Mouse (Mus musculus): ENCODE data around the gene Retreg3. TPM values are rescaled to one million over a fixed set of nuclear protein-coding genes. Genes with fewer than 3 reads are reported as not detected.
A peak's percentile ranks its signal among the peaks of the same experiment; 100 is the strongest.

The Retreg3 gene
- polyA plus RNA-seq, 1 experiment from 2014 or later, result 11.1 TPM

- ATAC-seq (replicated peaks; ENCODE audit: low FRiP score) (no peak), DNase-seq (ENCODE audit: low spot score) (no peak)
- H3K9me3 ChIP-seq (ENCODE audit: control insufficient read depth, low read length), result no peaks in the 10 kb centered on the region
- 78% methylated on average over 8 of the region's 8 CpGs for WGBS
- H3K27me3 ChIP-seq (ENCODE audit: control insufficient read depth, insufficient read depth, low read length), result no peaks in the 10 kb centered on the region
- H3K27ac ChIP-seq (ENCODE audit: low read depth, low read length), result no peak overlapping the region
- no peak overlapping the region for H3K4me3 ChIP-seq (ENCODE audit: low read depth, low read length)
- H3K4me1 ChIP-seq (replicated peaks; ENCODE audit: control insufficient read depth, insufficient read depth, low read length), result peaks cover 12% of the 10 kb centered on the region; the same call in 1 of the 2 replicates
- no peak overlapping the region for H3K9ac ChIP-seq (ENCODE audit: low read length)
- no peak overlapping the region for H3K4me2 ChIP-seq (ENCODE audit: low read depth, low read length, severe bottlenecking)
- H3K36me3 ChIP-seq (ENCODE audit: control insufficient read depth, insufficient read depth, low read length), result no peaks in the 10 kb centered on the region
These were observed 21.4 kb upstream of the Retreg3 start for GRCm38 (mm10) chr11:101141088-101141487.

- H3K9ac ChIP-seq (ENCODE audit: low read length), result peak overlapping the region; percentile 39
- DNase-seq (ENCODE audit: low spot score) (peak; percentile 68), ATAC-seq (replicated peaks; ENCODE audit: low FRiP score) (0 out of 2 replicates have a peak, but pooled peaks have one; percentile 46)
- H3K9me3 ChIP-seq (ENCODE audit: control insufficient read depth, low read length), result no peaks in the 10 kb centered on the region
- 41% methylated on average over 27 of the region's 27 CpGs for WGBS
- H3K4me2 ChIP-seq (ENCODE audit: low read depth, low read length, severe bottlenecking), result peak overlapping the region; percentile 45
- peak overlapping the region; percentile 17 for H3K4me3 ChIP-seq (ENCODE audit: low read depth, low read length)
- no peaks in the 10 kb centered on the region for H3K27me3 ChIP-seq (ENCODE audit: control insufficient read depth, insufficient read depth, low read length)
- peaks cover 12% of the 10 kb centered on the region; the same call in 1 of the 2 replicates for H3K4me1 ChIP-seq (replicated peaks; ENCODE audit: control insufficient read depth, insufficient read depth, low read length)
- no peaks in the 10 kb centered on the region for H3K36me3 ChIP-seq (ENCODE audit: control insufficient read depth, insufficient read depth, low read length)
- H3K27ac ChIP-seq (ENCODE audit: low read depth, low read length), result peak overlapping the region; percentile 60
These were observed 20.6 kb upstream of the Retreg3 start for GRCm38 (mm10) chr11:101140164-101140819.

DNA sequence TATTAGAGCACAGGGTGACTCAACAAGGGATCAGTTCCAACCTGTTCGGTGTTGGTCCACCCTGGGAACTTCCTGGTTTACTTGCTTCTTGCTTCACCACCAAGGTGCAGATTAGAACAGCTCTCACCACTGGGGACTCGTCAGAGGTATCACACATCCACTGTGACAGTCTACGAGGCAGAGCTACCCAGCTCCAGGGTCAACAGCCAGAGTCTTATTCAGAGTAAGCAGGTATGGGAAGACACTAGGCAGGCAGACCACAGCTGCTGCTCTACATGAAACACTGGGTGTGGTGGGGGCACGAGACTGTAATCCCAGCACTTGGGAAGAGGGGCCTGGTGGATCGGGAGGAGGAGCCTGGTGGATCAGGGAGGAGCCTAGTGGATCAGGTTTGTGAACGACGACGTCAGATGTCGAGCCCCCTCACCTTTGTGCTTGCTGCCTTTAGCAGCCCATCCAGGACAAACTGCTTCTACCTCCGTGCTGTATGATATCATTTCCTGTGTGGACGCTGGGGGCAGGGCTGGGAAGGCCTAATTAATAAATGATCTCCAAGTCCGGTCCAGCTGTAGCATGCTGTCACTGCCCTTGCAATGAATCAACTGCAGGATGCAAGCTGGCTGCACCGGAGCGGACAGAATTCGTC lies 19.0 kb upstream of the Retreg3 start:
- WGBS, result 21% methylated on average over 15 of the region's 15 CpGs
- H3K9ac ChIP-seq (ENCODE audit: low read length), result no peak overlapping the region; the same call in 1 of the 2 replicates
- ATAC-seq (replicated peaks; ENCODE audit: low FRiP score), result peak; percentile 46

GRCm38 (mm10) chr11:101137000-101137399 lies 17.3 kb upstream of the Retreg3 start:
- H3K27me3 ChIP-seq (ENCODE audit: control insufficient read depth, insufficient read depth, low read length), result no peaks in the 10 kb centered on the region
- no peak overlapping the region for H3K4me3 ChIP-seq (ENCODE audit: low read depth, low read length)
- ATAC-seq (replicated peaks; ENCODE audit: low FRiP score) (no peak), DNase-seq (ENCODE audit: low spot score) (no peak)
- H3K27ac ChIP-seq (ENCODE audit: low read depth, low read length), result no peak overlapping the region
- no peak overlapping the region for H3K4me2 ChIP-seq (ENCODE audit: low read depth, low read length, severe bottlenecking)
- H3K36me3 ChIP-seq (ENCODE audit: control insufficient read depth, insufficient read depth, low read length), result no peaks in the 10 kb centered on the region
- no peak overlapping the region for H3K9ac ChIP-seq (ENCODE audit: low read length)
- H3K9me3 ChIP-seq (ENCODE audit: control insufficient read depth, low read length), result no peaks in the 10 kb centered on the region
- WGBS, result 81% methylated on average over 7 of the region's 7 CpGs
- H3K4me1 ChIP-seq (replicated peaks; ENCODE audit: control insufficient read depth, insufficient read depth, low read length), result peaks cover 7% of the 10 kb centered on the region; the same call in 1 of the 2 replicates

More for the DNA sequence above, 19.0 kb upstream of the Retreg3 start:
- Histone ChIP-seq H3K9me3 (ENCODE audit: control insufficient read depth, low read length) (no peaks in the 10 kb centered on the region), H3K36me3 (ENCODE audit: control insufficient read depth, insufficient read depth, low read length) (no peaks in the 10 kb centered on the region), H3K4me2 (ENCODE audit: low read depth, low read length, severe bottlenecking) (peak overlapping the region; percentile 35; the same call in 1 of the 2 replicates), H3K27ac (ENCODE audit: low read depth, low read length) (no peak overlapping the region), H3K4me1 (replicated peaks; ENCODE audit: control insufficient read depth, insufficient read depth, low read length) (peaks cover 9% of the 10 kb centered on the region; the same call in 1 of the 2 replicates), H3K27me3 (ENCODE audit: control insufficient read depth, insufficient read depth, low read length) (no peaks in the 10 kb centered on the region), H3K4me3 (ENCODE audit: low read depth, low read length) (no peak overlapping the region)
- peak; percentile 70 for DNase-seq (ENCODE audit: low spot score)

DNA sequence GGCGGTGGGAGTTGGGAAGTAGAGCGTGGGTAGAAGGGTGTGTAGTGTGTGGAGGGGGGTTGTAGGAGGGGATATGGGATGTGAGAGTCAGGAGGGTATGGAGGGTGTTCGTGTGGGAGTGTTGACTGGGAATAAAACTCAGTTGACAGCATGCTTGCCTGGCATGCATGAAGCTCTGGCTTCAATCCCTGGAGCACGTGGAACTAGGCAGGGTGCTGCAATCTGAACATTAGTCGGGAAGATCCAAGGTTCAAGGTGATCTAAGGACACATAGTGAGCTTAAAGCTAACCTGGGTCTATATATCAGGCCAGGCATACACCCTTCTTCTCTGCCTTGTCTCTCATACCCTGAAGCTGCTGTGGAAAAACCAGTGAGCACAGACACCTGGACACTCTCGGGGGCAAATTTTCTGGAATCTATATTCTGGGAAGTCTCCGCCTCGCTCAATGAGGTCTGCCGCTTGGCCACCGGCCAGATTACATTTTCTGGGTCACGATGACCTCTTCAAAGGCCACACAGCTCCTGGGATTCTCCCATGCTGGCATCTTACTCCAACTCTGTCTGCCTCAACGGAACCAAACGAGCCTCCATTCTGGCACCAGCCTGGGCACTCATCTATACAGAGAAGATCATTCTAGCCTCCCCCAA lies 14.6 kb upstream of the Retreg3 start:
- no peak overlapping the region for H3K4me3 ChIP-seq (ENCODE audit: low read depth, low read length)
- H3K4me1 ChIP-seq (replicated peaks; ENCODE audit: control insufficient read depth, insufficient read depth, low read length), result peaks cover 2% of the 10 kb centered on the region; the same call in 1 of the 2 replicates
- DNase-seq (ENCODE audit: low spot score), result peak; percentile 32
- peaks cover 2% of the 10 kb centered on the region; the same call in 1 of the 2 replicates for H3K9me3 ChIP-seq (ENCODE audit: control insufficient read depth, low read length)
- no peaks in the 10 kb centered on the region for H3K36me3 ChIP-seq (ENCODE audit: control insufficient read depth, insufficient read depth, low read length)
- no peak overlapping the region for H3K9ac ChIP-seq (ENCODE audit: low read length)
- H3K27me3 ChIP-seq (ENCODE audit: control insufficient read depth, insufficient read depth, low read length), result no peaks in the 10 kb centered on the region
- WGBS, result 84% methylated on average over 13 of the region's 13 CpGs
- ATAC-seq (replicated peaks; ENCODE audit: low FRiP score), result no peak
- H3K27ac ChIP-seq (ENCODE audit: low read depth, low read length), result no peak overlapping the region
- H3K4me2 ChIP-seq (ENCODE audit: low read depth, low read length, severe bottlenecking), result no peak overlapping the region

GRCm38 (mm10) chr11:101133037-101133436 lies 13.3 kb upstream of the Retreg3 start:
- Histone ChIP-seq H3K9ac (ENCODE audit: low read length) (no peak overlapping the region), H3K36me3 (ENCODE audit: control insufficient read depth, insufficient read depth, low read length) (no peaks in the 10 kb centered on the region), H3K4me3 (ENCODE audit: low read depth, low read length) (no peak overlapping the region), H3K4me1 (replicated peaks; ENCODE audit: control insufficient read depth, insufficient read depth, low read length) (no peaks in the 10 kb centered on the region), H3K27me3 (ENCODE audit: control insufficient read depth, insufficient read depth, low read length) (no peaks in the 10 kb centered on the region), H3K4me2 (ENCODE audit: low read depth, low read length, severe bottlenecking) (no peak overlapping the region), H3K9me3 (ENCODE audit: control insufficient read depth, low read length) (peaks cover 2% of the 10 kb centered on the region; the same call in 1 of the 2 replicates), H3K27ac (ENCODE audit: low read depth, low read length) (no peak overlapping the region)
- DNase-seq (ENCODE audit: low spot score), result peak; percentile 41
- 86% methylated on average over 12 of the region's 12 CpGs for WGBS
- no peak for ATAC-seq (replicated peaks; ENCODE audit: low FRiP score)

GRCm38 (mm10) chr11:101131701-101132100 lies 12.0 kb upstream of the Retreg3 start:
- ATAC-seq (replicated peaks; ENCODE audit: low FRiP score), result no peak
- peaks cover 3% of the 10 kb centered on the region for H3K36me3 ChIP-seq (ENCODE audit: control insufficient read depth, insufficient read depth, low read length)
- H3K27ac ChIP-seq (ENCODE audit: low read depth, low read length), result no peak overlapping the region
- no peaks in the 10 kb centered on the region for H3K27me3 ChIP-seq (ENCODE audit: control insufficient read depth, insufficient read depth, low read length)
- H3K4me2 ChIP-seq (ENCODE audit: low read depth, low read length, severe bottlenecking), result no peak overlapping the region
- DNase-seq (ENCODE audit: low spot score), result peak; percentile 69
- H3K4me3 ChIP-seq (ENCODE audit: low read depth, low read length), result no peak overlapping the region
- H3K4me1 ChIP-seq (replicated peaks; ENCODE audit: control insufficient read depth, insufficient read depth, low read length), result no peaks in the 10 kb centered on the region
- 89% methylated on average over 6 of the region's 6 CpGs for WGBS
- no peak overlapping the region for H3K9ac ChIP-seq (ENCODE audit: low read length)
- H3K9me3 ChIP-seq (ENCODE audit: control insufficient read depth, low read length), result peaks cover 2% of the 10 kb centered on the region; the same call in 1 of the 2 replicates

DNA sequence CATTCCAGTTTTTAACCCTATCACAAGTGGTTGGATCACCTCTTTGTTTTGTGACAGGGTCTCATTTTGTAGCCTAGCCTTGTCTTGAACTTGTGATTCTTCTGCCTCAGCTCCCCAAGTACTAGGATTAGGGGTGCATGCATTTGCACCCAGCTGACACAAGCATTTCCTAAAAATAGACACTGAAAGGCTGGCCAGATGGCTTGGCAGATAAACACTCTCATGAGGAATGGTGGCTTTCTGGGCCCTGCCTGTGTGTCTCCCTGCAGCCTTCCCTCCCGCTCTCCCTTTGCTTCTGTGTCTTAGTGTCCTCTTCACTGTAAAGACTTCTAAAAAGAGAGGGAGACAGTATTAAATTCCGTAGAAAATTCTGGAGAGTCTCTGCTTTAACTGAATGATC lies 11.5 kb upstream of the Retreg3 start:
- no peaks in the 10 kb centered on the region for H3K27me3 ChIP-seq (ENCODE audit: control insufficient read depth, insufficient read depth, low read length)
- peaks cover 2% of the 10 kb centered on the region; the same call in 1 of the 2 replicates for H3K9me3 ChIP-seq (ENCODE audit: control insufficient read depth, low read length)
- H3K4me1 ChIP-seq (replicated peaks; ENCODE audit: control insufficient read depth, insufficient read depth, low read length), result no peaks in the 10 kb centered on the region
- DNase-seq (ENCODE audit: low spot score) (peak; percentile 35), ATAC-seq (replicated peaks; ENCODE audit: low FRiP score) (no peak)
- 87% methylated on average over 2 of the region's 2 CpGs for WGBS
- H3K9ac ChIP-seq (ENCODE audit: low read length), result no peak overlapping the region
- peaks cover 8% of the 10 kb centered on the region for H3K36me3 ChIP-seq (ENCODE audit: control insufficient read depth, insufficient read depth, low read length)
- H3K4me3 ChIP-seq (ENCODE audit: low read depth, low read length), result no peak overlapping the region
- H3K4me2 ChIP-seq (ENCODE audit: low read depth, low read length, severe bottlenecking), result no peak overlapping the region
- H3K27ac ChIP-seq (ENCODE audit: low read depth, low read length), result no peak overlapping the region

Data from forebrain, embryonic 11.5 days (tissue).